Mouse (Mus musculus): ENCODE measurements around the gene Zfp341.

DNA sequence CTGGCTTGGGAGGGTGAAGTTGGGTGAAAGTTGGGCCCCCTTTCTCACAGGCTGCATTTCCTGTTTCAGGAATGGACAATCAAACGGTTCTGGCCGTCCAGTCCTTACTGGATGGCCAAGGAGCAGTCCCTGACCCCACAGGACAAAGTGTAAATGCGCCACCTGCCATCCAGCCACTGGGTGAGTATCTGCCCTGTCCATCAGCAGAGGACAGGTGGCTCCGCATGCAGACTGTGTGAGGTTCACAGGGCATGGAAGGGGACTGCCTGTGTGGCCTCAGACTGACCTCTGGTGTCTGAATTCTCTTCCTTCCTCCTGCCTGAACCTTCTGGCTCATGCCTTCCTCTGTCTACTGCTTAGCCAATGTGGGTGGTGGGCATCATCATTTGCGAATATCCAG, 8.6 kb downstream of the Zfp341 start:
- TF ChIP-seq MXI1 (IDR thresholded peaks at IDR 0.05; ENCODE audit: low read depth, low read length) = no peak
- TF ChIP-seq EP300 (IDR thresholded peaks at IDR 0.05; ENCODE audit: low read length) = no peak
- no peak for TF ChIP-seq GABPA (IDR thresholded peaks at IDR 0.05; ENCODE audit: insufficient replicate concordance, low read depth, low read length)
- no peak for TF ChIP-seq BHLHE40 (IDR thresholded peaks at IDR 0.05; ENCODE audit: low read depth, low read length)
- no peak for TF ChIP-seq CTCF (conservative IDR thresholded peaks at IDR 0.05 in 1 of 2, IDR thresholded peaks at IDR 0.05 in 1 of 2; ENCODE audit: low read depth in 2 of 2, low read length in 2 of 2)

All from CH12.LX (cell line).